Mouse (Mus musculus) heart, adult 8-10 months (tissue): Measurements from ENCODE around the gene Gpr39. TPM values are rescaled to one million over a fixed set of nuclear protein-coding genes. Genes with fewer than 3 reads are reported as not detected.

ENCODE experiments used
- total RNA-seq, 4 experiments: library from RNA; stranded (reverse); gene quantifications; 2 replicates each; pipeline ENCODE4 v1.2.4; 2022

Gene Gpr39
- total RNA-seq, 4 experiments from 2014 or later = 0.27 to 0.62 (median 0.43) TPM

Other genes starting within 250 kb of the Gpr39 start
- gene Actr3, start 241.3 kb upstream of the Gpr39 start, total RNA-seq = 100 to 1,000 TPM in 2 of 4 experiments, 10 to 100 TPM in 2; 93.7 to 107 (median 101) TPM
- 100 to 1,000 TPM; 108 to 143 (median 127) TPM for gene Slc35f5, start 116.4 kb upstream of the Gpr39 start, total RNA-seq
- gene Lypd1, start 236.1 kb downstream of the Gpr39 start, total RNA-seq = under 1 TPM; 0.22 to 0.87 (median 0.46) TPM